Mouse (Mus musculus): ENCODE data around the gene Dhx8. TPM values are rescaled to one million over a fixed set of nuclear protein-coding genes. Genes with fewer than 3 reads are reported as not detected.
A peak's percentile ranks its signal among the peaks of the same experiment; 100 is the strongest.

The Dhx8 gene
- polyA plus RNA-seq, 1 experiment from 2014 or later, result 25.6 TPM

DNA sequence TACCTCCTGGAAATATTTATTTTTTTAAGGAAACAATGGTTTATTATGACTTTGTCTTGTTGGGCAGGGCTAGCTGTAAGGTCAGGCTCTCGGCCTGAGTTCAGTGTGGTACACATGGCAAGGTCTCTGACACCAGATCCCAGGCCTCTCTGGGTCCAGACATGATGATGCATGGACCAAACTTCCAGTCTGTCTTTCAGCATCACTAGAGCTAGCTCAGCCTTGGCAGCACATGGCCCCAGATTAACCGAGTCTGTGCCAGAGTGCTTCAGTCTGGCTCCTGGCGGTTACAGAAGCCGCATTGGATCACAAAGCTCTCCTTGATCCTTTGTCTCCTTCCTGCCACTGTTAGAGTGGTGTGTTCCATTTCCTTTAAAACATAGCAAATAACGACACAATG, 34.6 kb downstream of the Dhx8 start:
- 67% methylated on average over 5 of the region's 5 CpGs for WGBS
- H3K27ac ChIP-seq (ENCODE audit: low read depth, low read length), result no peak overlapping the region
- no peak overlapping the region for H3K4me2 ChIP-seq (ENCODE audit: low read length)
- no peak overlapping the region for H3K4me3 ChIP-seq (ENCODE audit: low read length)
- H3K4me1 ChIP-seq (ENCODE audit: control insufficient read depth, insufficient read depth, low read depth, low read length), result 0 out of 2 replicates have a peak, but pooled peaks cover under 1% of the 10 kb centered on the region
- peaks cover 15% of the 10 kb centered on the region for H3K27me3 ChIP-seq (replicated peaks; ENCODE audit: control insufficient read depth, insufficient read depth, low read length)
- ATAC-seq, result no peak
- peaks cover 34% of the 10 kb centered on the region for H3K36me3 ChIP-seq (ENCODE audit: control insufficient read depth, insufficient read depth, low read length)
- no peak overlapping the region for H3K9ac ChIP-seq (ENCODE audit: low read depth, low read length)
- H3K9me3 ChIP-seq (ENCODE audit: control insufficient read depth, low read length), result no peaks in the 10 kb centered on the region

GRCm38 (mm10) chr11:101768721-101769120, 36.0 kb downstream of the Dhx8 start:
- Histone ChIP-seq H3K4me2 (ENCODE audit: low read length) (no peak overlapping the region), H3K9me3 (ENCODE audit: control insufficient read depth, low read length) (no peaks in the 10 kb centered on the region), H3K4me1 (ENCODE audit: control insufficient read depth, insufficient read depth, low read depth, low read length) (peaks cover 4% of the 10 kb centered on the region; the same call in 1 of the 2 replicates), H3K4me3 (ENCODE audit: low read length) (no peak overlapping the region), H3K36me3 (ENCODE audit: control insufficient read depth, insufficient read depth, low read length) (peaks cover 31% of the 10 kb centered on the region), H3K27ac (ENCODE audit: low read depth, low read length) (no peak overlapping the region), H3K9ac (ENCODE audit: low read depth, low read length) (no peak overlapping the region), H3K27me3 (replicated peaks; ENCODE audit: control insufficient read depth, insufficient read depth, low read length) (peaks cover 19% of the 10 kb centered on the region)
- no peak for ATAC-seq
- 91% methylated on average over 6 of the region's 6 CpGs for WGBS

DNA sequence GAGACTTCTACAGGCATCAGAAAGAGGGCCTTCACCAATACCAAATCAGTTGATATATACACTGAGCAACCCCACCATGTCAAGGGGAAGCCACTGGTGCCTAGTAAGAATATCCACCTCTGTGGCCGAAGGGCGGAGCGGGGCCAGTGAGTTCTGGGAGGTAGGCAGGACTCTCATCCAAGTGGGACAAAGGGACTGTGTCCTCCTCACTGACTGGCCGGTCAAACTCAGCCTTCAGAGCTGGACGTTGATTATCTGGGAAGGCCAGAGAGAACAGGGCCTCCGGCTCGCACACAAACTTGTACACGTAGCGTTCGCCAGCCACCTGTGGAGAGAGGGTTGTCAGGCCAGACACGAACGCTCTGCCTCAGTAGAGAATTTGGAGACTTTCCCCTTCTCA, 37.5 kb downstream of the Dhx8 start:
- Histone ChIP-seq H3K4me3 (ENCODE audit: low read length) (no peak overlapping the region), H3K27me3 (replicated peaks; ENCODE audit: control insufficient read depth, insufficient read depth, low read length) (peaks cover 28% of the 10 kb centered on the region), H3K4me1 (ENCODE audit: control insufficient read depth, insufficient read depth, low read depth, low read length) (peaks cover 4% of the 10 kb centered on the region; the same call in 1 of the 2 replicates), H3K27ac (ENCODE audit: low read depth, low read length) (no peak overlapping the region), H3K36me3 (ENCODE audit: control insufficient read depth, insufficient read depth, low read length) (peaks cover 23% of the 10 kb centered on the region), H3K9ac (ENCODE audit: low read depth, low read length) (no peak overlapping the region), H3K4me2 (ENCODE audit: low read length) (no peak overlapping the region), H3K9me3 (ENCODE audit: control insufficient read depth, low read length) (no peaks in the 10 kb centered on the region)
- ATAC-seq, result no peak
- 88% methylated on average over 12 of the region's 12 CpGs for WGBS

DNA sequence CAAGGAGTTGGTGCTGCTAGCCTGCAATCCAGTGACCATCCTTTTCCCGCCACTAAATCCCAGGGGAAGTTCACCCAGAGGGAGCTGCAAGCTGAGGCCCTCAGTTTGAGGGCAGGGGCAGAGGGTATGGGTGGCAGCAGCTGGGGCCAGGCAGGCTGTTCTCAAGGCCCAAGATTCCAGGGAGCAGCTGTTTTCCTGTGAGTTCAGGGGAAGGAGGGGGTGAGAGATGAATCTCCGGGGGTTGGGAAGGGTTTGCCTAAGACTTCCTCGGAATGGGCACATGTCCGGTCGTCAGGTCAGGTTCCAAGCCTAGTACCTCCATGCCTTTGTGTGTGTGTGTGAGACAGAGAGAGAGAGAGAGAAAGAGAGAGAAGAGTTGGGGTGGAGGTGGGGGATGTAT, 39.3 kb downstream of the Dhx8 start:
- H3K36me3 ChIP-seq (ENCODE audit: control insufficient read depth, insufficient read depth, low read length), result peaks cover 13% of the 10 kb centered on the region
- H3K4me1 ChIP-seq (ENCODE audit: control insufficient read depth, insufficient read depth, low read depth, low read length), result peaks cover 4% of the 10 kb centered on the region; the same call in 1 of the 2 replicates
- WGBS, result 5% methylated on average over 5 of the region's 5 CpGs
- no peak overlapping the region for H3K27ac ChIP-seq (ENCODE audit: low read depth, low read length)
- H3K4me3 ChIP-seq (ENCODE audit: low read length), result no peak overlapping the region
- H3K9ac ChIP-seq (ENCODE audit: low read depth, low read length), result no peak overlapping the region
- no peaks in the 10 kb centered on the region for H3K9me3 ChIP-seq (ENCODE audit: control insufficient read depth, low read length)
- H3K27me3 ChIP-seq (replicated peaks; ENCODE audit: control insufficient read depth, insufficient read depth, low read length), result peaks cover 30% of the 10 kb centered on the region
- H3K4me2 ChIP-seq (ENCODE audit: low read length), result peak overlapping the region; percentile 61
- ATAC-seq, result no peak

- peaks cover 30% of the 10 kb centered on the region for H3K27me3 ChIP-seq (replicated peaks; ENCODE audit: control insufficient read depth, insufficient read depth, low read length)
These were observed 39.7 kb downstream of the Dhx8 start for GRCm38 (mm10) chr11:101772449-101772848.

GRCm38 (mm10) chr11:101776846-101777245, 44.1 kb downstream of the Dhx8 start:
- no peak overlapping the region for H3K9ac ChIP-seq (ENCODE audit: low read depth, low read length)
- peaks cover 4% of the 10 kb centered on the region; the same call in 1 of the 2 replicates for H3K4me1 ChIP-seq (ENCODE audit: control insufficient read depth, insufficient read depth, low read depth, low read length)
- no peak for ATAC-seq
- H3K4me3 ChIP-seq (ENCODE audit: low read length), result no peak overlapping the region
- no peak overlapping the region for H3K4me2 ChIP-seq (ENCODE audit: low read length)
- no peaks in the 10 kb centered on the region for H3K9me3 ChIP-seq (ENCODE audit: control insufficient read depth, low read length)
- no peaks in the 10 kb centered on the region for H3K36me3 ChIP-seq (ENCODE audit: control insufficient read depth, insufficient read depth, low read length)
- H3K27me3 ChIP-seq (replicated peaks; ENCODE audit: control insufficient read depth, insufficient read depth, low read length), result peaks cover 21% of the 10 kb centered on the region
- 76% methylated on average over 4 of the region's 4 CpGs for WGBS
- no peak overlapping the region for H3K27ac ChIP-seq (ENCODE audit: low read depth, low read length)

More at GRCm38 (mm10) chr11:101772449-101772848, 39.7 kb downstream of the Dhx8 start:
- under 1% methylated on average over 16 of the region's 16 CpGs for WGBS
- Histone ChIP-seq H3K9me3 (ENCODE audit: control insufficient read depth, low read length) (no peaks in the 10 kb centered on the region), H3K4me1 (ENCODE audit: control insufficient read depth, insufficient read depth, low read depth, low read length) (peaks cover 4% of the 10 kb centered on the region; the same call in 1 of the 2 replicates), H3K36me3 (ENCODE audit: control insufficient read depth, insufficient read depth, low read length) (peaks cover 9% of the 10 kb centered on the region; the same call in 1 of the 2 replicates), H3K4me3 (ENCODE audit: low read length) (peak overlapping the region; percentile 34), H3K27ac (ENCODE audit: low read depth, low read length) (no peak overlapping the region), H3K4me2 (ENCODE audit: low read length) (peak overlapping the region; percentile 61), H3K9ac (ENCODE audit: low read depth, low read length) (peak overlapping the region; percentile 20; the same call in 1 of the 2 replicates)
- ATAC-seq, result peak; percentile 69; the same call in 1 of the 2 replicates

DNA sequence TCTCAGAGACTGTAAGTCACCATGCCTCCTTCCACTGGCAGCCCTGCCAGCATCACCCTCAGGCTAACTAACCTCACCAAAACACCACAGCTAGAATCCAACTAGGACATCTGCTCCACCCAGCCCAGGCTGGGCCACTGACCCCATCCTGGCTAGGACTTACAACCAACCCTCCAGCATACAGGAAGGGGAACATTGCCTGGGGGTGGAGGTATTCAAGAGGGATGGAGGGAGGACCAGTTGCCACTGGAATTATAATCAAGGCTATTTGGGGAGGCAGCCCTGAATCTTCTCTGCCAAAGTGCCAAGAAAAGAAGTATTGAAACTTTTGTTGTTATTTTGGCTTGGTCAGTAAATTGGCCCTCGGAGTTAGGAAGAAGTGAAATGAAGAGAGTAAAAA, 50.4 kb downstream of the Dhx8 start:
- 42% methylated on average over 1 of the region's 1 CpGs for WGBS
- Histone ChIP-seq H3K4me3 (ENCODE audit: low read length) (no peak overlapping the region), H3K4me1 (ENCODE audit: control insufficient read depth, insufficient read depth, low read depth, low read length) (peaks cover 12% of the 10 kb centered on the region), H3K9me3 (ENCODE audit: control insufficient read depth, low read length) (no peaks in the 10 kb centered on the region), H3K36me3 (ENCODE audit: control insufficient read depth, insufficient read depth, low read length) (no peaks in the 10 kb centered on the region), H3K9ac (ENCODE audit: low read depth, low read length) (no peak overlapping the region), H3K27me3 (replicated peaks; ENCODE audit: control insufficient read depth, insufficient read depth, low read length) (peaks cover 47% of the 10 kb centered on the region), H3K27ac (ENCODE audit: low read depth, low read length) (no peak overlapping the region; the same call in 1 of the 2 replicates), H3K4me2 (ENCODE audit: low read length) (peak overlapping the region; percentile 97)
- ATAC-seq, result no peak; the same call in 1 of the 2 replicates

DNA sequence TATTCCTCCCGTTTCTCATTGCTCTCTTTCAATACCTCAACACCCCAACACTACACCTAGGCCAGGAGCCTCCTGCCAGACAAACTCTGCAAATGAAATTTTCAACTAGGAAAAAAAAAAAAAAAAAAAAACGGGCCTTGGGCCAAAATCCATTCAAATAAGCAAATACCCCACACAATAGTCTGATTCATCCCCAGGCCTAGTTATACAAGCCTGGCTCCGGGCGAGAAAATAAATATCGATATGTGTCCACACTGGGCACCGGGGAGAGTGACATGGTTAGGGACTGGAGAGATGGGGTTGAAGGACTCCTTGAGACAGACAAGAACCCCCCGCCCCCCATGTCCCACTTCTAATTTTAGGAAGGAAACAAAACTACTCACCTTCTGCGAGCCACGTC, 50.9 kb downstream of the Dhx8 start:
- ATAC-seq, result no peak
- Histone ChIP-seq H3K9ac (ENCODE audit: low read depth, low read length) (peak overlapping the region; percentile 65; the same call in 1 of the 2 replicates), H3K36me3 (ENCODE audit: control insufficient read depth, insufficient read depth, low read length) (no peaks in the 10 kb centered on the region), H3K4me1 (ENCODE audit: control insufficient read depth, insufficient read depth, low read depth, low read length) (peaks cover 12% of the 10 kb centered on the region), H3K4me3 (ENCODE audit: low read length) (peak overlapping the region; percentile 64), H3K27me3 (replicated peaks; ENCODE audit: control insufficient read depth, insufficient read depth, low read length) (peaks cover 48% of the 10 kb centered on the region), H3K9me3 (ENCODE audit: control insufficient read depth, low read length) (no peaks in the 10 kb centered on the region), H3K4me2 (ENCODE audit: low read length) (peak overlapping the region; percentile 97), H3K27ac (ENCODE audit: low read depth, low read length) (peak overlapping the region; percentile 70)
- WGBS, result 23% methylated on average over 9 of the region's 9 CpGs

DNA sequence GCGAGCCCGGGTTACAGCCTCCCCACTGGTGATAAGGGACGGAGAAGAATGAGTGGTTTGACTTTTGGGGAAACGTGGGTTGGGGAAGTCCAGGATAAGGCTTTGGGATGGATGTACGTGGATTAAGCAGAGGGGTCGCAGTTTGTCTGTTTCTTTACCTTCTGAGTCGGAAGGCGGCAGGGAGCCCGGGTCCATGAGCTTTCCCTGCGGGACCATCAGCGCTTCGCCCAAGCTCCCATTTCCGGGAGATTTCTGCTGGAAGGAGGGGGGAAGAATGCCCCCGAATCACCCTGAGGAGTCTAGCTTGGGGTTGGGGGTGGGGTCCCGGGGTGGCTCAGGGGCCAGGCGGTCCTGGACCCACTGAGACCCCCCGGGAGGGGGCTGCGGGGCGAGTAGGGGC, 51.4 kb downstream of the Dhx8 start:
- WGBS, result 3% methylated on average over 13 of the region's 19 CpGs
- H3K27ac ChIP-seq (ENCODE audit: low read depth, low read length), result peak overlapping the region; percentile 70

More for the DNA sequence above, 51.4 kb downstream of the Dhx8 start:
- H3K9ac ChIP-seq (ENCODE audit: low read depth, low read length), result peak overlapping the region; percentile 65
- no peaks in the 10 kb centered on the region for H3K36me3 ChIP-seq (ENCODE audit: control insufficient read depth, insufficient read depth, low read length)
- peaks cover 48% of the 10 kb centered on the region for H3K27me3 ChIP-seq (replicated peaks; ENCODE audit: control insufficient read depth, insufficient read depth, low read length)
- H3K4me2 ChIP-seq (ENCODE audit: low read length), result peak overlapping the region; percentile 97
- peaks cover 12% of the 10 kb centered on the region for H3K4me1 ChIP-seq (ENCODE audit: control insufficient read depth, insufficient read depth, low read depth, low read length)
- no peaks in the 10 kb centered on the region for H3K9me3 ChIP-seq (ENCODE audit: control insufficient read depth, low read length)
- peak overlapping the region; percentile 64 for H3K4me3 ChIP-seq (ENCODE audit: low read length)
- ATAC-seq, result no peak
